16 mouse cellular contexts compared by ENCODE assay signal in the genomic region with DNA sequence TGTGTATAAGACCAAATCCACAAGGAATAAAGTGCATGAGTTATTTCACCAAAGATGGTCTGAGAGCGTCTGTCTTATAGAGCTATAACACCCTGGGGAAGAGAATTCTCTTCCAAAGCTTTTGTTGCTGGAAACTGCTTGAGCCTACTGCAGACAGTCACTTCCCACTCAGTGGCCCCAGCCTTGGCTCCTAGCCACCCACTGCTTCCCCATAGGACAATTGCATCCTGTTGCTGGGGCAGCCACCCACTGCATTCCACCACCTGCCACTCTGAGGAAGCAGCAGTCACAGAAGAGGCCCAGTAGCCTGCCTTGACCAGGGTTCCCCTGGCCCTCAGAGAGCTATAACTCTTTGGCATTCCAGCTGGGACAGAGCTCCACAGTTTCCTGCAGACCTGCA.
DNase-seq lines count a peak whose midpoint lies in the region; ATAC-seq and TF ChIP-seq lines count a peak whose summit lies in the region.
"Had no signal": no experiment of that assay in that cellular context is flagged by ENCODE, and none has a peak within 500 bp of the region (broad histone marks: within the 10 kb centered on the region; RNA-seq: fewer than 3 reads in every experiment).

No protein-coding gene starts in this region.

- H3K4me1 ChIP-seq in lung, embryonic 14.5 days (ENCODE audit: insufficient read depth): no peaks in the 10 kb centered on the region
- H3K4me1 ChIP-seq in lung, adult 2 months (ENCODE audit: control insufficient read depth, insufficient read depth, low read length): no peaks in the 10 kb centered on the region
- no peaks in the 10 kb centered on the region for H3K4me1 ChIP-seq in forebrain, embryonic 13.5 days
- H3K4me1 ChIP-seq: forebrain, embryonic 15.5 days; liver, embryonic 12.5 days; neural tube, embryonic 15.5 days had no signal

- intact Hi-C loops in gastrocnemius, postnatal 36 days (cut with DNase I): no loop called here

- no peak overlapping the region for H3K4me3 ChIP-seq in lung, embryonic 14.5 days (ENCODE audit: low read depth, low read length)
- H3K4me3 ChIP-seq in lung, adult 2 months (replicated peaks; ENCODE audit: extremely low read depth, low read depth, low read length): no peak overlapping the region
- no peak overlapping the region for H3K4me3 ChIP-seq in forebrain, embryonic 13.5 days
- H3K4me3 ChIP-seq: embryonic facial prominence, embryonic 13.5 days; forebrain, embryonic 15.5 days; hindbrain, embryonic 12.5 days; liver, embryonic 12.5 days; neural tube, embryonic 15.5 days had no signal

- no peaks in the 10 kb centered on the region for H3K27me3 ChIP-seq in lung, embryonic 14.5 days (ENCODE audit: insufficient read depth, low read length)
- H3K27me3 ChIP-seq in forebrain, embryonic 13.5 days: no peaks in the 10 kb centered on the region
- H3K27me3 ChIP-seq: embryonic facial prominence, embryonic 13.5 days; forebrain, embryonic 15.5 days; hindbrain, embryonic 12.5 days; liver, embryonic 12.5 days; neural tube, embryonic 15.5 days had no signal

- TF ChIP-seq POLR2A in lung, adult 2 months (IDR thresholded peaks at IDR 0.05; ENCODE audit: borderline replicate concordance, extremely low read depth, low read depth, low read length): no peak

- WGBS in lung, embryonic 14.5 days: 74% methylated on average over 1 of the region's 1 CpGs
- WGBS in lung, adult 2 months: 89% methylated on average over 1 of the region's 1 CpGs
- WGBS in forebrain, embryonic 13.5 days: 100% methylated on average over 1 of the region's 1 CpGs

- peak; percentile 24 for DNase-seq in gastrocnemius, postnatal 10 days
- DNase-seq in gastrocnemius, postnatal 36 days: no peak
- DNase-seq in lung, embryonic 14.5 days: peak; percentile 11
- no peak for DNase-seq in lung, adult 2 months
- peak; percentile 30 to 37 for DNase-seq in layer of hippocampus, postnatal 14 days (ENCODE audit: low spot score in 2 of 2)
- DNase-seq in right cerebral cortex, postnatal 25 days: peak; percentile 58
- no peak for DNase-seq in ovary, postnatal 14 days (ENCODE audit: low spot score)
- DNase-seq: kidney, adult 8-10 months; lung, postnatal 36 days; thymus, adult 18-20 months had no signal

- TF ChIP-seq CTCF in lung, embryonic 14.5 days (IDR thresholded peaks at IDR 0.05; ENCODE audit: low read depth): no peak
- TF ChIP-seq CTCF in lung, adult 2 months (IDR thresholded peaks at IDR 0.05; ENCODE audit: insufficient read depth, low read length): no peak

- H3K9ac ChIP-seq in lung, embryonic 14.5 days: no peak overlapping the region
- no peak overlapping the region for H3K9ac ChIP-seq in forebrain, embryonic 13.5 days
- H3K9ac ChIP-seq: embryonic facial prominence, embryonic 13.5 days; forebrain, embryonic 15.5 days; hindbrain, embryonic 12.5 days; liver, embryonic 12.5 days; neural tube, embryonic 15.5 days had no signal

- ATAC-seq in lung, embryonic 14.5 days (ENCODE audit: insufficient read depth): no peak
- ATAC-seq in forebrain, embryonic 13.5 days: no peak
- ATAC-seq: forebrain, embryonic 15.5 days; liver, embryonic 12.5 days had no signal

- H3K4me2 ChIP-seq in lung, embryonic 14.5 days: no peak overlapping the region
- H3K4me2 ChIP-seq in forebrain, embryonic 13.5 days: no peak overlapping the region
- H3K4me2 ChIP-seq: embryonic facial prominence, embryonic 13.5 days; forebrain, embryonic 15.5 days; hindbrain, embryonic 12.5 days; liver, embryonic 12.5 days; neural tube, embryonic 15.5 days had no signal

- no peaks in the 10 kb centered on the region for H3K36me3 ChIP-seq in lung, embryonic 14.5 days (ENCODE audit: insufficient read depth)
- H3K36me3 ChIP-seq in forebrain, embryonic 13.5 days (ENCODE audit: poor library complexity, severe bottlenecking): no peaks in the 10 kb centered on the region
- H3K36me3 ChIP-seq: embryonic facial prominence, embryonic 13.5 days; forebrain, embryonic 15.5 days; hindbrain, embryonic 12.5 days; liver, embryonic 12.5 days; neural tube, embryonic 15.5 days had no signal

- no peaks in the 10 kb centered on the region for H3K9me3 ChIP-seq in lung, embryonic 14.5 days (ENCODE audit: low read depth, low read length)
- no peaks in the 10 kb centered on the region for H3K9me3 ChIP-seq in forebrain, embryonic 13.5 days (replicated peaks)
- H3K9me3 ChIP-seq: embryonic facial prominence, embryonic 13.5 days; forebrain, embryonic 15.5 days; hindbrain, embryonic 12.5 days; liver, embryonic 12.5 days; neural tube, embryonic 15.5 days had no signal

- H3K27ac ChIP-seq in lung, embryonic 14.5 days (ENCODE audit: low read depth): no peak overlapping the region
- H3K27ac ChIP-seq in forebrain, embryonic 13.5 days: no peak overlapping the region
- H3K27ac ChIP-seq: embryonic facial prominence, embryonic 13.5 days; forebrain, embryonic 15.5 days; hindbrain, embryonic 12.5 days; liver, embryonic 12.5 days; neural tube, embryonic 15.5 days had no signal

Comparison
In these comparisons a context has a peak if more than half of its experiments do, and no peak if none do; other contexts are left out.
1. DNase-seq: peak in gastrocnemius, postnatal 10 days (single experiment), lung, embryonic 14.5 days (single experiment), layer of hippocampus, postnatal 14 days (2 of 2) and right cerebral cortex, postnatal 25 days (single experiment); none in gastrocnemius, postnatal 36 days (0 of 2), lung, adult 2 months (single experiment) and ovary, postnatal 14 days (single experiment).